Mouse (Mus musculus) cerebellum, adult 11 months (tissue): Measurements from ENCODE around the gene Hdac11.
"Not testable (repeated sequence)": the region's sequence is repeated elsewhere in the genome, so short reads cannot be mapped to it uniquely, and the experiment has no call there.

Source experiments
- DNase-seq: peaks from one replicate; pipeline ENCODE4 v3.0.0; 2022

Gene Hdac11

GRCm38 (mm10) chr6:91156554-91157236, at the start of gene Hdac11:
Gene Hdac11 (plus strand): TSS chr6:91156665.
- DNase-seq = peak; percentile 94

- DNase-seq = no peak
These were observed 48.1 kb upstream of the Hdac11 start for GRCm38 (mm10) chr6:91108301-91108916.

GRCm38 (mm10) chr6:91108917-91109450, 47.5 kb upstream of the Hdac11 start:
- DNase-seq = no peak

DNA sequence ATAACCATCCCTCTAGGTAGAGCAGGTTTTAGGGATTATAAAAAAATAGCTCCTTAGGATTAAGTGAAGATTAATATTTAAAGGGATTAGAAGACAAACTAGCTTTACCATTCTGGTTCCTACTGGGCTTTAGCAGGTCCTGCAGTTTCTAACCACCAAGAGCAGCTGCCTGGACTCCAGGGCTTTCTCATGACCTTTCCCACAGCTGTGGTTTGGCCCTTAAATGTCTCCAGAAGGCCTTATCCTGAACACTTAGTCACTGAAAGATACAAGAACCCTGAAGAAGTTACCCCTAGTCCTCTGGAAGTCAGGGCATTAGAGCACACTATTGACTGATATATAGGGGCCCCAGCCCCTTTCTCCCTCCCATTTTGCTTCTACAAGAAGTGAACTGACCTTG, 47.0 kb upstream of the Hdac11 start:
- no peak for DNase-seq

- DNase-seq = no peak
These were observed 46.0 kb upstream of the Hdac11 start for GRCm38 (mm10) chr6:91110323-91111020.

DNA sequence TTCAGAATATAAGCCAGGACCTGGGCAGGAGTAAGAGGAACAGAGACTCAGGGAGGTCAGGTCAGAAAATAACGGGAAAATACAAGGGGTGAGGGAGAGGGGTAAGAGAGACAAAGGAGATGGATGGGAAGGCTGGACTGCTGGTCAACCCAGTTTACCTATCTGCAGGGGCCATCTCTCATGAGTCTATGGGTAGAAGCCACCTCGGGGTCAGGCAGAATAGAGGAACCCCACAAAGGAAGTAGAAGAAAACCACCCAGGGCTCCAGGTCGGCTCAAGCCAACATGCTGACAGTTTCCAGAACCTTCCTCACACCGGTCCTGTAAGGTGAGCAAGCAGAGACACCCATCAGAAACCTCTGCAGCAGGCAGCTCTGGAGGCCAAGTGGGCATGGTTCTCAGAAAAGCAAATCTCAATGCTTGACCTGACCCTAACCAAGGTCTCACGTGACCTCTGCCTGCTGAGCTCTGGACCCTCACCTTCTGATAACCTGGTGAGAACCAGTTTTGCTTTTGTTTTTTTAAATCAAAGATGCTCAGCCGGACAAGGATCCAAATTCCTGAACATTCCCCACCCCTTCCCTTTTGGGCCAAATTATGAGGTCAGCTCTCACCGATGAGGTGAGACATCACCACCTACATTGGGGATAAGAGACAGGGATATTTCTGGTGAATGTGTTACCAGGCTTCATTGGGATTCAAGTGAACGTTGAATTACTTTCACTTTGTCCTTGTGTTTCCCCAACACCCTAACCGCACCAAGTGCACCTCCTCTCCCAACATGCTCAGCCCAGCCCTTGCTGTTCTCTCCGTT, 45.1 kb upstream of the Hdac11 start:
- no peak for DNase-seq

- DNase-seq = no peak
These were observed 44.6 kb upstream of the Hdac11 start for GRCm38 (mm10) chr6:91111954-91112252.

DNA sequence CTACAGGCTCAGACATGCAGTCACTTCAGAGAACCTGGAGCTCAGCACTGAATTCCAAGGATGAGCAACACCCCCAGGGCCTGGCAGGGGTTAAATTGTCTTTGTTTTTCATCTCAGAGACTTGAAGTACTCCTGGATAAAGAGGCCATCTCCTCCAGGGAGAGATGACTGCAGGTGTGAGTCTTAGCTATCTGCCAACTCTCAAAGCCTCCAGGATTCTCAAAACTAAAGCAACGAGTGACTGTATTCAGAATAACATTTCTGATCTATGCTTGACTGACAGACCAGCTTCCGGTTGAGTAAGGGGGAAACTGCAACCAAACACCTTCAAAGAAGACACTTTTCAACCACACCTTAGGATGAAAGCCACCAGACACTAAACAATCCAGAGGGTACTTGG, 41.7 kb upstream of the Hdac11 start:
- no peak for DNase-seq

DNA sequence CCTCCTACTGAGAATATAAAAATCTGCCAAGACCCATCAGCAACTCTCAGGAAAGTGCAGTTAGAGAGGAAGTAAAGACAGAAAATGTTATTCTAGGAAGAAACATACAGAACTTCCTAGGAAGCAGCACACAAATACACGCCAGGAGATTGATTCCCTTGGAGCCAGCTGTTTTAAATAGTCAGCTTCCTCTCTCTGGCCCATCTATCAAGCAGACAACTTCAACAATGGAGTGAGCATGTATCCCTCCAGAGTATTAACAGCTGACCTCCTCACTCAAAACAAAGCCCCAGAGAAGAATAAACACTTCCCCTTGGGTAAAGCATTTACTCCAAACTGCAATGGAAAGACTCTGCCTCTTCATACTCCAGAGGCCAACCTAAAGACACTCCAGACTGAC, 41.3 kb upstream of the Hdac11 start:
- no peak for DNase-seq

- DNase-seq = no peak
These were observed 40.6 kb upstream of the Hdac11 start for GRCm38 (mm10) chr6:91115863-91116243.

- peak; percentile 98 for DNase-seq
These were observed 40.0 kb upstream of the Hdac11 start, which contains the start of gene Nup210 for GRCm38 (mm10) chr6:91116244-91117145. Gene Nup210 (minus strand): TSS chr6:91116829.

DNA sequence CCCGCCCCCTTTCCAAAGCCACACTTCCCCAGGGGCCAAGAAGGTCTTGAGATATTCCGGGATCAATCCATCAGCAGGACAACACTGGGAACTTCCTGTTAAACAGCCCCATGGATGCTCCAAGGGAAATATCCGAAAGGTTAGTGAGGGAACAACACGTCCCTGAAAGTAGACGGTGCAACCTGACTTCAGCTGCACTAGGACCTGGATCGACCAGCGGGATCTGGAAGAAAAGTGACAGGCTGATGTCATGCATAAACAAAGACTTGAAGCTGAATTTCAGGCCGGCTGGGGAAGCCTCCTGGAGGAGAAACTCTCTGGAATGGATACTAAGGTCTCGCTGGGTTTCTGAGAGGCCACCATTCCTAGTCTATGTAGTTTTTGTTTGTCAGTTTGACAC, 39.3 kb upstream of the Hdac11 start:
- no peak for DNase-seq

GRCm38 (mm10) chr6:91118526-91118925, 37.9 kb upstream of the Hdac11 start:
- no peak for DNase-seq

- no peak for DNase-seq
These were observed 36.3 kb upstream of the Hdac11 start for GRCm38 (mm10) chr6:91120206-91120605.

GRCm38 (mm10) chr6:91121089-91121488, 35.4 kb upstream of the Hdac11 start:
- not testable (repeated sequence) for DNase-seq

- no peak for DNase-seq
These were observed 33.0 kb upstream of the Hdac11 start for GRCm38 (mm10) chr6:91123453-91123852.

DNA sequence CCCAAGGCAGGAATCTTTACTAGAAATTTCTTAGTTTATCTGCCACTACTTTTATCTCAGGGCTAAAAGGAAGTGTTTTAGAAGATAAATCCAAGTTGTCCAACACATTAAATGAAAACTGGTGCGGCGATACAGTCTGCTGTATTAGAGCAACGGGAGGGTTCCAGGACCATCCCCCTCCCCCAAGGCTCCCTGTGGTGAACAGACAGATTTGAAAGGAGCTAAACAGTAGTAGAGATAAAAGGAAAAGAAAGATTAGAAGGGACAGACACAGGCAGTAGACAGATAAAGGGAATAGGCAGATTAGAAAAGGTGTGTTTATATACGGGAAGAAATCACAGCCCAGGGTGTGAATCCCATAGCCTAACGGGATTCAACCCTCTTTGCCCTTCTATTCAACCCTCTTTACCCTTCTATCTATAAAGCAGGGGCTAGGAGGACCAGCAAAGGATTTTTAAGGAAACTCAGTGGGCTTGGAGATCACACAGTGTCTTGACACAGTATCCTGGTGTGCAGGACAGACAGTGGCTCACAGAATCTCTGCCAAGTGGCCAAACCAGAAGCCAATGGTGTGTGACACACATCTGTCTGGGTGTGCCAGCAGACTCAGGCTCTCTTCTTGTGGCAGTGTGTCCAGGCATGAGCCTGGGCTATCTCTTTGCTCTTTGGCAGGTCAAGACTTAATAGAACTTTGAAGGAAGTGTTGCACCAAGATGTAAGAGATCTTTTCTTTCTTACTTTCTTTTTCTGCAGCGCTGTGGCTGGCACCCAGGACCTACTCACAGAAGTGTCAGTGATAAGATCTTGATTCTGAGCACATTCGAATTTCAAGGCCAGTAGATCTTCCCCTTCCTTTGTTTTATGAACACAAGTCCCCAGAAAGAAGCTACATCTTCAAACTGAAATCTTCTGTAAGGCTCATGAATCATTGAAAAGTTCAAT, 31.9 kb upstream of the Hdac11 start:
- DNase-seq = no peak

GRCm38 (mm10) chr6:91125228-91125585, 31.3 kb upstream of the Hdac11 start:
- DNase-seq = no peak

DNA sequence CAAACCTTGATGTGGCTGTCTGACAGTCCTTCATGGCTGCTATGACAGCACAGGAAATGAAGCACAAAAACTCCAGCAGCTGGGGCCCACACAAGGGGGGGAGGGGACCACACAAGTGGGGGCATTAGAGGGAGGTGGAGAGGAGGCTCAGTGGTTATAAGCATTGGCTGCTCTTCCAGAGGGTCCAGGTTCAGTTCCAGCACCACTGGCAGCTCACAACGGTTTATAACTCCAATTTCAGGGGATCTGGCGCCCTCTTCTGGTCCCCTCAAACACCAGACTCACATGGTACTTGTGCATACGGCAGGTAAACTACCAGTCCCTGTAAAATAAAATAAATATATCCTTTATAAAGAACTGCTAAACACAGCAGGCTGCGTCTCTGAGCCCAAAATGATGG, 27.5 kb upstream of the Hdac11 start:
- no peak for DNase-seq

DNA sequence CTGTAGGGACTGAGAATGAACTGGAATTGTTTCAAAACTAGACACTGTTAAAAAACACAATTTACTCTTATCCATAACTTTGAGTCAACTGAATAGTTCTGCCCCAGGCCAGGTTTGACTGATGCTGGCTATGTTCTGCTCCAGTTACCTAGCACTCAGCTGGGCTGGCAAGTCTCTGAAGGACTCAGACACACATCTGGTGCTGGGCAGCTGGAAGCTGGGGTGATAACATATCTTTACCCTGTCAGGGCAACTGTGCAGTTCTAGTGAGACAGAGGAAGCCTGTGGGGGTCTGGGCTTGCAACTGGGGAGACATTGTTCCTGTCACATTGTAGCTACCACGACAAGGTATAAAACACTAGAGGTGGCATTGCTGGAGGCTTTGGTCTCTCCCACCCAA, 25.6 kb upstream of the Hdac11 start:
- DNase-seq = no peak

- DNase-seq = no peak
These were observed 19.0 kb upstream of the Hdac11 start for GRCm38 (mm10) chr6:91137343-91137956.
